Mouse (Mus musculus) heart, postnatal 0 days (tissue): ENCODE results near the gene Pparg.

Experiments used
- CTCF ChIP-seq: IDR thresholded peaks from 2 replicates; pipeline ENCODE4 v1.5.1; 2016; ENCODE audit warnings: antibody characterized with exemption, control low read depth, low read depth
- EP300 ChIP-seq: IDR thresholded peaks from 2 replicates; pipeline ENCODE4 v1.6.1; 2016; ENCODE audit warnings: antibody characterized with exemption, low read depth

- TF ChIP-seq CTCF (no peak), EP300 (no peak)
Observed at GRCm38 (mm10) chr6:115481018-115481354, 120.2 kb downstream of the Pparg start.
